Mouse (Mus musculus): ENCODE data around the gene Cst10. TPM values are rescaled to one million over a fixed set of nuclear protein-coding genes. Genes with fewer than 3 reads are reported as not detected.

The Cst10 gene
- not detected in 2 replicates for total RNA-seq (2021)
- long read RNA-seq, experiment 1: 0 reads
- long read RNA-seq, experiment 2: 0 reads

DNA sequence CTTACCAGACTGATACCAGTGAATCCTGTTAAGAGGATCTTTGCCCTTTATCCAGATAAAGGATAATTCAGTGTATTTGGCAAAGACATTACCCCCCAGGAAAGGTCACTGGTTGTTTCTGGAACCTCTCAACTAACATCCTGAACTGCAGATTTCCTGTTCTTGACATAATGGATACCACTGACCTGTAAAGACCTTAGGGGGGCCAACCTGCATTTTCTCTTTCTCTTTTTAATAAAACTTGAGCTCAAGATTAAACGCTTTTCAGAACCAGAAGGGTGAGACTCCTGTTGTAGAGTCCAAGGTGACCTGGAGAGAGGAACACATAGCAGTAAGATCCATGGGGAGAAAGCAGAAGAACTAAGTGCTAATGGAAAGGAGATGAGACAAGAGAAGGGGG, at the start of gene Cst10:
Cst10 (plus strand) TSS at position 301 of the 400 bp plus-strand sequence.
- DNase-seq: no peak

- DNase-seq: no peak
Measured at GRCm38 (mm10) chr2:149392951-149393350, 11.9 kb upstream of the Cst10 start.

GRCm38 (mm10) chr2:149422564-149422963, 17.7 kb downstream of the Cst10 start:
- peak; percentile 37 for DNase-seq
